Mouse (Mus musculus): ENCODE results near the gene Acss2.
A peak's percentile ranks its signal among the peaks of the same experiment; 100 is the strongest.

The Acss2 gene

DNA sequence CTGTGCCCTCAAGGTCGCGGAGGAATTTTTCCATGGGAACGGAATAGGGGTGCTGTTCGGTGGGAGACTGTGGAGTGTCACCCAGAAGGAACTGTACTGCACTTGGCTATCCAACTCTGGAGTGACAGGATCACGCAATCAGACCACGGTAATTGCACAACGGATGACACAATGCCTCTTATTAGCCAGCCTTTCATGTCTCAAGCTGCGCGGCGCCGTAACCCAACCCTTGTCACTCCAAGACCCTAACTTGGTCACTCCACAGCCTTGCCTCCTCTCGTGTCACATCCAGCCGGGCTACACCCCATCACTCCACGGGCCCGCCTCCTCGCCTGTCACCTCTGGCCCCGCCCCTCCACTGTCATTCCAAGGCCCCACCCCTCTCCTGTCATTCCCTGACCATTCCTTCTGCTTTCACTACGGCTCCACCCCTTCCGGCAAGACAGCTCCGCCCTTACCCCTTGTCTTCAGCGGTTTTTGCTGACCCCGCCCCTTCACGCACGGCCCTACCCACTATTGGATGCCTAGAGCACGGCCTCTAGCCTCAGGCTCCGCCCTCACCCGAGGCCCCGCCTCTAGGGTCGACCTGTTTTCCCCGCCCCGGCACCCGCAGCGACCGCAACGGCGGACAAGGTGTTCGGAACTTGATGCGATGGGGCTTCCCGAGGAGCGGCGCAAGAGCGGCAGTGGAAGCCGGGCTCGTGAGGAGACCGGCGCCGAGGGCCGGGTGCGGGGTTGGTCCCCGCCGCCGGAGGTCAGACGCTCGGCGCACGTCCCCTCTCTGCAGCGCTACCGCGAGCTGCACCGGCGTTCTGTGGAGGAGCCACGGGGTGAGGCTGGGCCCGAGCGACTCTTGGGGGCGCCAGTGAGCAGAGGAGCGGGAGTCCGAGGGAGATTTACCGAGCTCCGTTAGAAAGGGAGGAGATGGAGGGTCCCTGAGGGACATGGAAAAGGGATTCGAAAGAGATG is at the start of gene Acss2, which contains the start of gene Ggt7:
Acss2 (plus strand) TSS at position 494 of the 969 bp plus-strand sequence.
Ggt7 (minus strand) TSS at position 783 of the 969 bp plus-strand sequence.
- DNase-seq (ENCODE audit: low read depth in 2 of 2, low spot score in 2 of 2): peak; percentile 95 to 98

GRCm38 (mm10) chr2:155472671-155473569 is 44.8 kb upstream of the Acss2 start:
- DNase-seq (ENCODE audit: low read depth in 2 of 2, low spot score in 2 of 2): peak in 1 of 2 experiments; percentile 16

GRCm38 (mm10) chr2:155473570-155474088 is 44.1 kb upstream of the Acss2 start, which contains the start of gene Ncoa6:
Gene Ncoa6 (minus strand): TSS chr2:155473894.
- peak; percentile 17 to 35 for DNase-seq (ENCODE audit: low read depth in 2 of 2, low spot score in 2 of 2)

- peak; percentile 58 to 67 for DNase-seq (ENCODE audit: low read depth in 2 of 2, low spot score in 2 of 2)
Measured at GRCm38 (mm10) chr2:155482021-155482420, 35.7 kb upstream of the Acss2 start.

DNA sequence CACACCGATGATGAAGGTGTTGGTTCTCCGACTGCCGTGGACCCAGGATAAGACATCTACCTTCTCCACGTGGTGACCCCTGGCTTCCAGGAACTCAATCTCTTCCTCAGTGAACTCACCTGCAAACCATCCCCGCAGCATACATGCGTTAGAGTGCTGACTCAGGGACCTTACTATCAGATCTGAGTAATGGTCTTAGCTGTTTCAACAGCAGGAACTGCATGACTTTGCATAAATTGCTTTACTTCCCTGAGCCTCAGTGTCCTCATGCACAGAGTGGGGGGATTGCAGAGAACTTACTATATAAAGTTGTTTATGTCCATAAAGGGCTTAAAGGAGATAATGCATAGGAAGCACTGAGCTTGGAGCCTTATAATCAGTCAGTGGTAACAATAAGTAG is 26.8 kb upstream of the Acss2 start:
- DNase-seq (ENCODE audit: low read depth in 2 of 2, low spot score in 2 of 2): no peak

- DNase-seq (ENCODE audit: low read depth in 2 of 2, low spot score in 2 of 2): no peak
Measured at GRCm38 (mm10) chr2:155502596-155502995, 15.2 kb upstream of the Acss2 start.

- DNase-seq (ENCODE audit: low read depth in 2 of 2, low spot score in 2 of 2): no peak
Measured at GRCm38 (mm10) chr2:155504440-155505355, 13.1 kb upstream of the Acss2 start.

DNA sequence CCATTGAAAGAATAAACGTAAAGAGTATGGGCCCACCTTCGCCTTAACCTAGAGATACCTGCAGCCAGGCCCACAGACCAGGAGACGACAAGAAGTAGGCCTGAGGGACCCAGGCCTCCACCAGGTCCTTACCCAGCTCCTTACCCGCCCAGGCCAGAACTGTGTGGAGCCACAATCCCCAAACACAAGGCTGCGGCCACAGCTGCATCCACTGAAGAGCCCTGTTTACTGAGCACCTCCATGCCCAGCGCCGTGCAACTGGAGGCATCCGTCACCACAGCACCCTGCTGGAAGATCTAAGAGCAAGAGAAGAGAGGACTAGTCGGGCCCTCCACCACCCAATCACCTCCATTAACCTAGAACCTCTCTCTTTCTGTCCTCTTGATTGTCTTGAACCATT is 11.9 kb upstream of the Acss2 start:
- DNase-seq (ENCODE audit: low read depth in 2 of 2, low spot score in 2 of 2): no peak

DNA sequence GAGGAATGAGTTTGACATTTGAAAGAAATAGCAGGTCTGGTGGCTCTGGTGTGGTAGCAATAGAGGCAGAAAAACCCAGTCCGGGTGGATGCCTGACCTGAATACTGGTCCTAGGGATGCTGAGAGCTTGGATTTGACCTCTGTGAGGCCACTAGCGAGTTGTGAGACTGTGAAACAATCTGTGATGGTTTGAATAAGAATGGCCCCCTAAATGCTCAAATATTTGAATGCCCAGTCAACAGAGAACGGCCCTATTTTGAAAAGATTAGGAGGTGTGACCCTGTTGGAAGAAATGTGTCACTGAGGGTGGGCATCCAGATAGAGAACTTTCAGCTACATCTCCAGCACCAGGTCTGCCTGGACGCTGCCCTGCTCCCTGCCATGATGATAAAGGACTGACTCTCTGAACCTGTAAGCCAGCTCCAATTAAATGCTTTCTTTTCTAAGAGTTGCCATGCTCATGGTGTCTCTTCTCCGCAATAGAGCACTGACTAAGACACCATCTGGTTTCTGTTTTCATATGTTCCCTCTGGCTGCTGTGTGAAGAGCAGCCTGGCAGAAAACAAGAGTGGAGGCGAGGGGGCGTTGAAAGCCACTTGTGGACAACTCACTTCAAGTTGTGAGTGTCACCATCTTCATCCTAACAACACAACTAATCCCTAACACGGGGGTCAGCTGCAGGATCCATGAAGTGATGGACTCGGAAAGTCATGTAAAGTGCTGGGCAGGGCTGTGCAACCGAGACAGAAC is 9.9 kb upstream of the Acss2 start:
- DNase-seq (ENCODE audit: low read depth in 2 of 2, low spot score in 2 of 2): no peak

DNA sequence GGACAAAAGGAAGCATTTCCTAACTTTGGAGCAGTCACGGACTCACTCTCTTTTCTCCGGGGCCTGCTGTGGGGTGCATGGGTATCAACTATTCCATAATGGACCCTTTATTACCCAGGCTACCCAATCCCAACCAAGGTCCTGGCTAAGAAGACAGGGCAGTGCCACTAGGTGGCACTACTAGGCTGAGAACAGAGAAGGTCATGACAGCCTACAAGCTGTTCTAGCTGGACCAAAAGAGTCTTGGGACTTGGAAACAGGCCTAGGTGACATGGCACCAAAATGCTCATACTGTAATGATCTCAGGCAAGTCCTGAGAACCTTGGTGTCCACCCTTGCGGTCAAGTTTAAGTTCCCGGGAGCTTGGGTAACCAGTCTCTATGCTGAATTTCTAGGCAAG is 5.3 kb upstream of the Acss2 start:
- DNase-seq (ENCODE audit: low read depth in 2 of 2, low spot score in 2 of 2): peak; percentile 57 to 70

- DNase-seq (ENCODE audit: low read depth in 2 of 2, low spot score in 2 of 2): no peak
Measured at GRCm38 (mm10) chr2:155513543-155513942, 4.2 kb upstream of the Acss2 start.

GRCm38 (mm10) chr2:155514666-155515065 is 3.1 kb upstream of the Acss2 start:
- peak; percentile 79 to 83 for DNase-seq (ENCODE audit: low read depth in 2 of 2, low spot score in 2 of 2)

- peak; percentile 26 to 53 for DNase-seq (ENCODE audit: low read depth in 2 of 2, low spot score in 2 of 2)
Measured at GRCm38 (mm10) chr2:155515941-155516340, 1.8 kb upstream of the Acss2 start.

DNA sequence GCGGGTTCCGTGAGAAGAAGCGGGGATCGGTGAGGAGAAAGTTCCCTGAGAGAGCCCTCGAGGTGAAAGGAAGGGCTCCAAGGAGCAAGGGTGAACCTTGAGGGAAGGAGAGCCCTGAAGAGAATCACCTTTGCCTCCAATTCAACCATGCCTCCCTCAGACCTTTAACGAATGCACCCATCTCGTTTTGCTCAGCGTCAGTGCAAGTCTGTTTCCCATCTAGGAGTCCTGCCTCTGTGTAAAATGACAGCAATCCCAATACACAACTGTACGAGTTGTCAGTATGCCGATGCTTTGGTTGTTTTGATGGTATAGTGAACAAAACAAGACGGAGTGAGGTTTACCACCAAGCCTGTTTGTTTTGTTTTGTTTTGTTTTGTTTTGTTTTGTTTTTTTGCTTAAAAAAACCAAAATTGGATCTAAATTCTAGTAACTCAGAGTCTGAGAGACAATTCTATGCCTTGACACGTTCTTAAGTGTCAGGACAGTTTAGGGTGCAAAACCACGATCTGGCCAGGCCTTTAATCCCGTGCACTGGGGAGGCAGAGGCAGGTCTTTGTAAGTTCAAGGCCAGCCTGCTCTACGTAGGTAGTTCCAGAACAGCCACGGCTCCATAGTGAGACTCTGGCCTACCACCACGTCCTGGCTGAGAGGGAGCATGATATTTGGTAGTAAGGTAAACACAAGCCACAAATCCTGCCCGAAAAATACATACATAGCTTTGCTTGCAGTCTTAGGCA is 953 bp downstream of the Acss2 start:
- DNase-seq (ENCODE audit: low read depth in 2 of 2, low spot score in 2 of 2): no peak

- DNase-seq (ENCODE audit: low read depth in 2 of 2, low spot score in 2 of 2): no peak
Measured at GRCm38 (mm10) chr2:155523706-155524105, 6.0 kb downstream of the Acss2 start.

- no peak for DNase-seq (ENCODE audit: low read depth in 2 of 2, low spot score in 2 of 2)
Measured at GRCm38 (mm10) chr2:155524378-155524777, 6.6 kb downstream of the Acss2 start.

GRCm38 (mm10) chr2:155527367-155527766 is 9.6 kb downstream of the Acss2 start:
- DNase-seq (ENCODE audit: low read depth in 2 of 2, low spot score in 2 of 2): no peak

DNA sequence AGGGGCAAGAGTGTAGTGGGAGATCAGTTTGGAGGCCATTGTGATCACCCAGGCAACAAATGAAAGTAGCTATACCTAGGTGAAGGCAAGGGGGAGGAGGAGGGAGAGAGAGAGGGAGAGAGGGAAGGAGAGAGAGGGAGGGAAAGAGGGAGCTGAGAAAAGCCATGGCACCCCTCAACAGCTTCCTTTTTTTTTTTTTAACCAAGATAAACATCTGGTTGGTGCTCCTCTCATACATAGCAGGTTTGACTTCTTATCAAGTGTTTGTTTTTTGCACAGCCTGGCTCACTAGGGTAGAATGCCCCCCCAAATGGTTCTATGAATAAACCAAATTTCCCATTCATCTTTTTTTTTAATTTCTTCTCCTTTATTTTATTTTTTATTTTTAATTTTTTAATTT is 18.5 kb downstream of the Acss2 start:
- no peak for DNase-seq (ENCODE audit: low read depth in 2 of 2, low spot score in 2 of 2)
